Mouse (Mus musculus): ENCODE data around the gene March4. TPM values are rescaled to one million over a fixed set of nuclear protein-coding genes. Genes with fewer than 3 reads are reported as not detected.

Gene March4
- polyA plus RNA-seq, 1 experiment = not detected

DNA sequence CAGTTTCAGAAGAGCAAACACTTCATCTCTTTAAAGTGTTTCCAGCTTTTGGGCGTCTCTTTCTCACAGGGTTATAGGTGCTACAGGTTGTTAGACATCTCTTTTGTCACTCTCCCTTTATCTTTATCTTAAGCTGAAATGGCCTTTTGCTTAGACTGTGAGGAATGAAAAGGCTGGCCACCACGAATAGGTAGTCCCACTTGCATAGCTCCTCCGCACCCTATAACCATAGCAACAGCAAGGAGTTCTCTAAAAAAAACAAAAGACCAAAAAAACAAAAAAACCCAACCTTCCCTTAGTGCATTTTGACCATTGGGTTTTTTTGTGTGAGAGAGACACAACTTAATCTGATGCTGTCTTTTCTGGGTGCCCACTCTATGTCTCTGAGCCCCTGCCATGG is 102.2 kb downstream of the March4 start:
- H3K9ac ChIP-seq (ENCODE audit: low read depth, poor library complexity, severe bottlenecking) = no peak overlapping the region
- H3K36me3 ChIP-seq (ENCODE audit: control insufficient read depth, insufficient read depth, low read length, poor library complexity, severe bottlenecking) = no peaks in the 10 kb centered on the region
- H3K27me3 ChIP-seq (ENCODE audit: control insufficient read depth, insufficient read depth, low read length, poor library complexity, severe bottlenecking) = no peaks in the 10 kb centered on the region
- TF ChIP-seq POLR2A (IDR thresholded peaks at IDR 0.05; ENCODE audit: insufficient read depth, low read length) (no peak), EP300 (IDR thresholded peaks at IDR 0.05; ENCODE audit: insufficient read depth, low read depth, low read length) (no peak)
- H3K27ac ChIP-seq (ENCODE audit: insufficient read depth, low read length) = no peak overlapping the region
- H3K4me1 ChIP-seq (ENCODE audit: control insufficient read depth, insufficient read depth, low read length) = no peaks in the 10 kb centered on the region
- H3K4me3 ChIP-seq (ENCODE audit: low read depth, low read length) = no peak overlapping the region
- no peaks in the 10 kb centered on the region for H3K9me3 ChIP-seq (replicated peaks; ENCODE audit: control insufficient read depth, insufficient read depth, low read length, poor library complexity, severe bottlenecking)

- Histone ChIP-seq H3K9me3 (replicated peaks; ENCODE audit: control insufficient read depth, insufficient read depth, low read length, poor library complexity, severe bottlenecking) (no peaks in the 10 kb centered on the region), H3K27ac (ENCODE audit: insufficient read depth, low read length) (no peak overlapping the region), H3K9ac (ENCODE audit: low read depth, poor library complexity, severe bottlenecking) (no peak overlapping the region), H3K27me3 (ENCODE audit: control insufficient read depth, insufficient read depth, low read length, poor library complexity, severe bottlenecking) (no peaks in the 10 kb centered on the region), H3K36me3 (ENCODE audit: control insufficient read depth, insufficient read depth, low read length, poor library complexity, severe bottlenecking) (no peaks in the 10 kb centered on the region), H3K4me3 (ENCODE audit: low read depth, low read length) (no peak overlapping the region), H3K4me1 (ENCODE audit: control insufficient read depth, insufficient read depth, low read length) (no peaks in the 10 kb centered on the region)
- TF ChIP-seq EP300 (IDR thresholded peaks at IDR 0.05; ENCODE audit: insufficient read depth, low read depth, low read length) (no peak), POLR2A (IDR thresholded peaks at IDR 0.05; ENCODE audit: insufficient read depth, low read length) (no peak), CTCF (IDR thresholded peaks at IDR 0.05; ENCODE audit: low read depth, low read length) (no peak)
Measured at GRCm38 (mm10) chr1:72432579-72432978, 104.2 kb downstream of the March4 start.

DNA sequence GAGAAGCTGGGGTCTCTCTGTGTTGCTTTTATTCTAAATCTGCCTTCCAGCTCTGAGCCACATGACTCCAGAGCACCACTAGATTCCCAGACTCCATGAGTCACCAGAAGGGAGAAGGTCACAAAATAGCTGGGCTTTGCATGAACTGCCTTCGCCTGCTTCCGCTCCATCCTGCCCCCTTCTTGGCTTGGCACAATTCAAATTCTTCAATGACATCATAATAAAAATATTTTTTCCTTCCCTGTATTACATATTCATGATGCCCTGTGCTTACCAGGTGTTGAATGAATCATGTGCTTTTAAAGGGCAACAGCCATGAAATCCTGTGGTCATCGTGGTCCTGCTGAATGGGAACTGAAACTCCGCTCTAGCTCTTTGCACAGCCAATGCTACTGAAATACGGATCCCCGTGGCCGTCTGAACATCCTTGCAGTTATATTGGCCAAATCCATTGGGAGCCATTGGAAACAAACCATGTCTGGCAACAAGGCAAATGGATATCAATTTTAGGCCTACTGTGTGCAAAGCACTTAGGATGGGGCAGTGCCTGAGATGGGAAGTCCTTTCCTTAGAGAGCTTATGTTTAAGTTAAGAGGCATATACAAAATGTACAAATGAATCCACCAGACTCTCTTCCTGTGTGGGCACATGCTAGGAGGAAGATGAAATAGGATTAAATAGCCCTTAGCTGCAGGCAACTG is 107.5 kb downstream of the March4 start:
- Histone ChIP-seq H3K36me3 (ENCODE audit: control insufficient read depth, insufficient read depth, low read length, poor library complexity, severe bottlenecking) (no peaks in the 10 kb centered on the region), H3K9ac (ENCODE audit: low read depth, poor library complexity, severe bottlenecking) (no peak overlapping the region), H3K27ac (ENCODE audit: insufficient read depth, low read length) (no peak overlapping the region), H3K9me3 (replicated peaks; ENCODE audit: control insufficient read depth, insufficient read depth, low read length, poor library complexity, severe bottlenecking) (no peaks in the 10 kb centered on the region), H3K4me1 (ENCODE audit: control insufficient read depth, insufficient read depth, low read length) (no peaks in the 10 kb centered on the region), H3K4me3 (ENCODE audit: low read depth, low read length) (no peak overlapping the region), H3K27me3 (ENCODE audit: control insufficient read depth, insufficient read depth, low read length, poor library complexity, severe bottlenecking) (no peaks in the 10 kb centered on the region)
- TF ChIP-seq CTCF (IDR thresholded peaks at IDR 0.05; ENCODE audit: low read depth, low read length) (no peak), POLR2A (IDR thresholded peaks at IDR 0.05; ENCODE audit: insufficient read depth, low read length) (no peak), EP300 (IDR thresholded peaks at IDR 0.05; ENCODE audit: insufficient read depth, low read depth, low read length) (no peak)

DNA sequence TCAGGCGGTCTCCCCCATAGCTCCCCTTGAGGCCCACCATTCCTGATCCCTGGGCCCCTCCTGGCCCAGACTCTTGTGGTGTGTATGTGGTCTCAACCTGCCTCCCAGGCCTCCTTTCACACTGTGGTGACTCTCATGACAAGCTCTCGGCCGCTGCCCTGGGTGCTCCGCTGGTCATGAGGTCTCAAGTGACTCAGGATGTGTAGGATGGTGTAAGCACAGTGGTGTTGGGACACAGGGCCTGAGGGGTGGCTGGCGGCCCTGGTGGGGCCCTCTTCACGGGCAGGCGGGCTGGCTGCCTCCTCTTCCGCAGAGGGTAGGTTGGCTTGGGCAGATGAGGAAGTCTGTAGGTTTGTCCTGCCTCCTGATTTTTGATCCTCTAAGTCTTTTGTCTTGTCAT is 108.2 kb downstream of the March4 start:
- no peak overlapping the region for H3K4me3 ChIP-seq (ENCODE audit: low read depth, low read length)
- H3K36me3 ChIP-seq (ENCODE audit: control insufficient read depth, insufficient read depth, low read length, poor library complexity, severe bottlenecking) = no peaks in the 10 kb centered on the region
- no peak for TF ChIP-seq EP300 (IDR thresholded peaks at IDR 0.05; ENCODE audit: insufficient read depth, low read depth, low read length)
- H3K9me3 ChIP-seq (replicated peaks; ENCODE audit: control insufficient read depth, insufficient read depth, low read length, poor library complexity, severe bottlenecking) = no peaks in the 10 kb centered on the region
- no peaks in the 10 kb centered on the region for H3K27me3 ChIP-seq (ENCODE audit: control insufficient read depth, insufficient read depth, low read length, poor library complexity, severe bottlenecking)
- no peaks in the 10 kb centered on the region for H3K4me1 ChIP-seq (ENCODE audit: control insufficient read depth, insufficient read depth, low read length)
- no peak overlapping the region for H3K9ac ChIP-seq (ENCODE audit: low read depth, poor library complexity, severe bottlenecking)
- no peak overlapping the region for H3K27ac ChIP-seq (ENCODE audit: insufficient read depth, low read length)

- no peaks in the 10 kb centered on the region for H3K9me3 ChIP-seq (replicated peaks; ENCODE audit: control insufficient read depth, insufficient read depth, low read length, poor library complexity, severe bottlenecking)
- no peaks in the 10 kb centered on the region for H3K27me3 ChIP-seq (ENCODE audit: control insufficient read depth, insufficient read depth, low read length, poor library complexity, severe bottlenecking)
- H3K4me1 ChIP-seq (ENCODE audit: control insufficient read depth, insufficient read depth, low read length) = no peaks in the 10 kb centered on the region
- no peak for TF ChIP-seq EP300 (IDR thresholded peaks at IDR 0.05; ENCODE audit: insufficient read depth, low read depth, low read length)
- TF ChIP-seq POLR2A (IDR thresholded peaks at IDR 0.05; ENCODE audit: insufficient read depth, low read length) = no peak
- no peak overlapping the region for H3K9ac ChIP-seq (ENCODE audit: low read depth, poor library complexity, severe bottlenecking)
- H3K27ac ChIP-seq (ENCODE audit: insufficient read depth, low read length) = no peak overlapping the region
- no peak overlapping the region for H3K4me3 ChIP-seq (ENCODE audit: low read depth, low read length)
- H3K36me3 ChIP-seq (ENCODE audit: control insufficient read depth, insufficient read depth, low read length, poor library complexity, severe bottlenecking) = no peaks in the 10 kb centered on the region
Measured at GRCm38 (mm10) chr1:72426456-72426855, 110.3 kb downstream of the March4 start.

DNA sequence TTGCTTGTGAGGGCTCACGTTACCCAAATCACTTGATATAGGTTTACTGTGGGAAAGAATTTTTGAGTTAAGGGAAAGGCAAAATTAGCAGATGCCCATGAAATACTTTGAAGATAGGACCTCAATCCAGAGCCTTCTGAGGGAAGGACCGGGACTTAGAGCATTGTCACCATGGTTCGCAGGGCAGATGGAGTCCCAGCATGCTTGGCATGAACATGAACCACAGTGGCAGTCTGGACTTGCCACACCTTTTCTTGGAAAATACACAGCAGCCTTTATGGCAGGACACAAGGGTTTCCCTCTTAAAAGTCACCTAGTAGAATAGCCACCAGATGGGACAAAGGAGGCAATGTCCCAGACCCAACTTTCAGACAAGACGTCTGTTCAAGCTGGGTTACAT is 114.6 kb downstream of the March4 start:
- TF ChIP-seq POLR2A (IDR thresholded peaks at IDR 0.05; ENCODE audit: insufficient read depth, low read length) (no peak), CTCF (IDR thresholded peaks at IDR 0.05; ENCODE audit: low read depth, low read length) (no peak), EP300 (IDR thresholded peaks at IDR 0.05; ENCODE audit: insufficient read depth, low read depth, low read length) (no peak)
- Histone ChIP-seq H3K4me1 (ENCODE audit: control insufficient read depth, insufficient read depth, low read length) (no peaks in the 10 kb centered on the region), H3K4me3 (ENCODE audit: low read depth, low read length) (no peak overlapping the region), H3K36me3 (ENCODE audit: control insufficient read depth, insufficient read depth, low read length, poor library complexity, severe bottlenecking) (no peaks in the 10 kb centered on the region), H3K9ac (ENCODE audit: low read depth, poor library complexity, severe bottlenecking) (no peak overlapping the region), H3K9me3 (replicated peaks; ENCODE audit: control insufficient read depth, insufficient read depth, low read length, poor library complexity, severe bottlenecking) (no peaks in the 10 kb centered on the region), H3K27ac (ENCODE audit: insufficient read depth, low read length) (no peak overlapping the region), H3K27me3 (ENCODE audit: control insufficient read depth, insufficient read depth, low read length, poor library complexity, severe bottlenecking) (no peaks in the 10 kb centered on the region)

Data from ES-Bruce4 (cell line).